Mouse (Mus musculus) neural tube, embryonic 13.5 days (tissue): ENCODE data around the gene Sntg2. TPM values are rescaled to one million over a fixed set of nuclear protein-coding genes. Genes with fewer than 3 reads are reported as not detected.

ENCODE experiments used
- ATAC-seq: fragments of 200-750 bp; cut with Nextera tagmentation; 2 replicates; pipeline ENCODE4 v1.8.0; 2017; ENCODE audit warnings: low read depth, mild to moderate bottlenecking, moderate TSS enrichment, moderate library complexity
- H3K27ac ChIP-seq: fragments of 300-500 bp; sonication (generic); replicated peaks from 2 replicates; pipeline ENCODE4 v1.5.1; 2015; ENCODE audit warnings: moderate library complexity, mild to moderate bottlenecking, inconsistent platforms
- H3K27me3 ChIP-seq: fragments of 300-500 bp; sonication (generic); 2 replicates; pipeline ENCODE4 v1.6.1; 2015; ENCODE audit warnings: mild to moderate bottlenecking, inconsistent platforms
- H3K36me3 ChIP-seq: fragments of 300-500 bp; sonication (generic); 2 replicates; pipeline ENCODE4 v1.6.1; 2015; ENCODE audit warnings: mild to moderate bottlenecking, inconsistent platforms
- H3K4me1 ChIP-seq: fragments of 300-500 bp; sonication (generic); replicated peaks from 2 replicates; pipeline ENCODE4 v1.6.1; 2015; ENCODE audit warnings: inconsistent platforms
- H3K4me2 ChIP-seq: fragments of 300-500 bp; sonication (generic); 2 replicates; pipeline ENCODE4 v1.6.1; 2015; ENCODE audit warnings: inconsistent platforms, mild to moderate bottlenecking, moderate library complexity
- H3K4me3 ChIP-seq: fragments of 300-500 bp; sonication (generic); 2 replicates; pipeline ENCODE4 v1.5.1; 2015; ENCODE audit warnings: mild to moderate bottlenecking, inconsistent platforms
- H3K9ac ChIP-seq: fragments of 300-500 bp; sonication (generic); 2 replicates; pipeline ENCODE4 v1.6.1; 2015; ENCODE audit warnings: moderate library complexity, mild to moderate bottlenecking, inconsistent platforms
- H3K9me3 ChIP-seq: fragments of 300-500 bp; sonication (generic); 2 replicates; pipeline ENCODE4 v1.6.1; 2016; ENCODE audit warnings: inconsistent platforms
- WGBS: fragments of 180-500 bp; shearing (Covaris S2); methylation state at CpG from one replicate; pipeline ENCODE4 v1.1.7; 2015; 5-methylcytosine and 5-hydroxymethylcytosine counted together
- polyA plus RNA-seq: library from polyadenylated mRNA; unstranded; fragments of >200 nt; fragmentation: Nextera tagmentation; extraction: Ambion mirVana; gene quantifications from 2 replicates; pipeline ENCODE4 v1.2.1, GENCODE M21; 2015

Gene Sntg2
- polyA plus RNA-seq, 1 experiment from 2014 or later = 3.4 TPM

- no peak overlapping the region for H3K27ac ChIP-seq
- no peak overlapping the region for H3K4me3 ChIP-seq
- ATAC-seq = no peak
- H3K36me3 ChIP-seq = no peaks in the 10 kb centered on the region
- WGBS = 48% methylated on average over 5 of the region's 5 CpGs
- H3K4me1 ChIP-seq = no peaks in the 10 kb centered on the region
- no peak overlapping the region for H3K9ac ChIP-seq
- H3K9me3 ChIP-seq = no peaks in the 10 kb centered on the region
- no peak overlapping the region for H3K4me2 ChIP-seq
- no peaks in the 10 kb centered on the region for H3K27me3 ChIP-seq
These were observed 109.0 kb downstream of the Sntg2 start for GRCm38 (mm10) chr12:30264206-30264605.

GRCm38 (mm10) chr12:30261187-30261586, 112.0 kb downstream of the Sntg2 start:
- H3K27ac ChIP-seq = no peak overlapping the region
- H3K36me3 ChIP-seq = no peaks in the 10 kb centered on the region
- H3K9me3 ChIP-seq = no peaks in the 10 kb centered on the region
- ATAC-seq = no peak
- H3K9ac ChIP-seq = no peak overlapping the region
- H3K4me2 ChIP-seq = no peak overlapping the region
- 45% methylated on average over 2 of the region's 2 CpGs for WGBS
- H3K4me3 ChIP-seq = no peak overlapping the region
- no peaks in the 10 kb centered on the region for H3K27me3 ChIP-seq
- 0 out of 2 replicates have a peak, but pooled peaks cover 6% of the 10 kb centered on the region for H3K4me1 ChIP-seq

DNA sequence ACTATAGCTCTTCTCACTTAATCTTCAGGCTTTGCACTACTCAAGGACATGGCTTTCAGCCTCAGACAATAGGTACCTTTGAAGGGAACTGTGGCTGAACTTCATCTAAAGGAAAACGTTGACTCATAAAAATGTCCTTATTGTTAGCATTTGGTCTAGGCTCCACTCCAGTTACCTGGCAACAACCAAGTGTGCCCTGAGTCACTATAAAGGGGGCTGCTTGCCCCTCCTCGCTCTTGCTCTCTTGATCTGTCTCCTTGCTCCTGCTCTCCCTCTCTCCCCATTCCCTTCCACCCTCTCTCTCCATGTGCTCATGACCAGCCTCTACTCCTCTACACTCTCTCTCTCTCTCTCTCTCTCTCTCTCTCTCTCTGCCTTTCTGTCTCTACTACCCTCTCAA, 114.5 kb downstream of the Sntg2 start:
- no peaks in the 10 kb centered on the region for H3K9me3 ChIP-seq
- H3K27ac ChIP-seq = no peak overlapping the region
- H3K4me3 ChIP-seq = no peak overlapping the region
- H3K4me2 ChIP-seq = no peak overlapping the region
- no peaks in the 10 kb centered on the region for H3K36me3 ChIP-seq
- H3K4me1 ChIP-seq = 0 out of 2 replicates have a peak, but pooled peaks cover 6% of the 10 kb centered on the region
- no peak for ATAC-seq
- H3K9ac ChIP-seq = no peak overlapping the region
- 45% methylated on average over 2 of the region's 2 CpGs for WGBS
- no peaks in the 10 kb centered on the region for H3K27me3 ChIP-seq

DNA sequence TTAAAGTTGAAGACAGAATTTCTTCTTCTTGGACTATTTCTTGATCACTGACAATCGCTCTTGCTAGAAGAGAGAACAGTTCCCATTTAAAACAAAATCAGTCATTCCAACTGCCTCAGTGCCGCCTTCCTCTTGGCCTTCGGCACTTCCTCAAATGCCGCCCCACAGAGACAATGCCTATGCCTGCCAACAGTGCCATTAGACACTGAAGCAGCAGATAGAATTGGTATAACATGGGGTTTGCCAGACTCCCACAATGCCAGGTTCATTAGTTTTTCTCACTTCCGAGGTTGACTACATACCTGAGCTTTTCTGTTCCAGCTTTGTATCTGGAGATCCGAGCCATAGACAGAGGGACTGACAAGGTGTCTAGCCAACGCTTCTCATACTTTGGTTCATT, 115.5 kb downstream of the Sntg2 start:
- Histone ChIP-seq H3K4me3 (no peak overlapping the region), H3K9ac (no peak overlapping the region), H3K27me3 (no peaks in the 10 kb centered on the region), H3K4me2 (no peak overlapping the region), H3K36me3 (no peaks in the 10 kb centered on the region), H3K4me1 (0 out of 2 replicates have a peak, but pooled peaks cover 6% of the 10 kb centered on the region), H3K27ac (no peak overlapping the region), H3K9me3 (no peaks in the 10 kb centered on the region)
- no peak for ATAC-seq
- 90% methylated on average over 7 of the region's 7 CpGs for WGBS

DNA sequence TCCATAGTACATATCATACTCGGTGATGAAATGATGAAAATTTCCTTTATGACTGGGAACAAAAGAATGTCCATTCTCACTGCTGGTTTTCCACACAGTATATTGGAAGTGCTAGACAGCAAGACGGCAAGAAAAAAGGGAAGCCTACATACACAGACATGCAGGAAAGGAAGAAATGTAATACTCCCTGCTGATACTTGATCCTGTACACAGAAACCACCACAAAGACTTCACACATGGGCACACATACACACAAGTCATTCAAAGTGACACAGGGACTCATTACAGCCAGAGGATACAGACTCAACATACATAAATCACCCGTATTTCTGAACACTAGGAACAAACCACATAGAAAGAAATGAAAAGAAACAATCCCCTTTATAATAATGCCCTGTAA, 117.0 kb downstream of the Sntg2 start:
- H3K4me3 ChIP-seq = no peak overlapping the region
- H3K36me3 ChIP-seq = no peaks in the 10 kb centered on the region
- H3K27me3 ChIP-seq = no peaks in the 10 kb centered on the region
- H3K27ac ChIP-seq = no peak overlapping the region
- H3K9me3 ChIP-seq = no peaks in the 10 kb centered on the region
- H3K4me1 ChIP-seq = 0 out of 2 replicates have a peak, but pooled peaks cover 6% of the 10 kb centered on the region
- H3K9ac ChIP-seq = no peak overlapping the region
- H3K4me2 ChIP-seq = no peak overlapping the region
- WGBS = 60% methylated on average over 3 of the region's 3 CpGs
- no peak for ATAC-seq

GRCm38 (mm10) chr12:30254581-30254980, 118.6 kb downstream of the Sntg2 start:
- Histone ChIP-seq H3K4me1 (0 out of 2 replicates have a peak, but pooled peaks cover 6% of the 10 kb centered on the region), H3K9me3 (no peaks in the 10 kb centered on the region), H3K4me3 (no peak overlapping the region), H3K36me3 (no peaks in the 10 kb centered on the region), H3K27me3 (no peaks in the 10 kb centered on the region), H3K27ac (no peak overlapping the region), H3K4me2 (no peak overlapping the region), H3K9ac (no peak overlapping the region)
- ATAC-seq = no peak
- WGBS = 76% methylated on average over 10 of the region's 10 CpGs

GRCm38 (mm10) chr12:30252381-30252780, 120.8 kb downstream of the Sntg2 start:
- H3K4me2 ChIP-seq = no peak overlapping the region
- ATAC-seq = no peak
- no peaks in the 10 kb centered on the region for H3K27me3 ChIP-seq
- WGBS = 84% methylated on average over 4 of the region's 4 CpGs
- 0 out of 2 replicates have a peak, but pooled peaks cover 6% of the 10 kb centered on the region for H3K4me1 ChIP-seq
- H3K4me3 ChIP-seq = no peak overlapping the region
- H3K36me3 ChIP-seq = no peaks in the 10 kb centered on the region
- no peaks in the 10 kb centered on the region for H3K9me3 ChIP-seq
- no peak overlapping the region for H3K9ac ChIP-seq
- H3K27ac ChIP-seq = no peak overlapping the region

- H3K4me2 ChIP-seq = no peak overlapping the region
- no peak for ATAC-seq
- H3K36me3 ChIP-seq = no peaks in the 10 kb centered on the region
- H3K4me3 ChIP-seq = no peak overlapping the region
- H3K9ac ChIP-seq = no peak overlapping the region
- no peaks in the 10 kb centered on the region for H3K27me3 ChIP-seq
- 93% methylated on average over 8 of the region's 8 CpGs for WGBS
- no peaks in the 10 kb centered on the region for H3K9me3 ChIP-seq
- H3K4me1 ChIP-seq = no peaks in the 10 kb centered on the region
- no peak overlapping the region for H3K27ac ChIP-seq
These were observed 121.8 kb downstream of the Sntg2 start for GRCm38 (mm10) chr12:30251283-30251829.

- Histone ChIP-seq H3K27me3 (no peaks in the 10 kb centered on the region), H3K27ac (no peak overlapping the region), H3K4me2 (no peak overlapping the region), H3K36me3 (no peaks in the 10 kb centered on the region), H3K4me1 (no peaks in the 10 kb centered on the region), H3K4me3 (no peak overlapping the region), H3K9ac (no peak overlapping the region), H3K9me3 (no peaks in the 10 kb centered on the region)
- WGBS = 96% methylated on average over 3 of the region's 3 CpGs
- no peak for ATAC-seq
These were observed 124.1 kb downstream of the Sntg2 start for GRCm38 (mm10) chr12:30249068-30249467.

DNA sequence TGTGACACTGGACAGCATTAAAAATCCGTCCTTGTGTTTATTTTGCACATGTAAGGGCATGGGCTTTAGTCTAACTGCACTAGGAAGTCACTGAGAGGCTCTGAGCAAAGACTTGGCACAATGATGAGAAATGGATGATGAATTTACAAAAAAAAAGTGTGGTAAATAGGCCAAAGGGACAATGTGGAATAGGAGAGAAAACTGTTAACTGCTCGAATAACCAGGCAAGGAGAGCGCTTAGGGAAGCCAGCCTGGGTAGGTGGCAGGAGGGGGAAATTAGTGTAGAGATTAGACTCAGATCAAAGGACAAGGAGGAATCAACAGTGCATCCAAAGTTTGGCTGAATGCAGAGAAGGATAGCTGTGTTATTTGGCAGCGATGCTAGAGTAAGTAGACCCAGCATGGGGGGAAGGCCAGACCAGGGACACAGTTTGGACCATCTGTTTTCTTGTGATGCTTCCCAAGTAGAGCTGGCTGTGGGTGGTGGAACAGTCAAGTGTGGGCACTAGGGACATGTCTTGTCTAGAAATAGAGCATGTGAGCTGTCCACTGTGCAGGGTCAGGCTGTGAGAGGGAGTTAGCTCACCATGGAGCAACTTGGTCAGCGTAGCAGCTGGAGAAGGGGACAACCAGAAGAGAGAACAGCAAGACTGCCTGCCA, 126.8 kb downstream of the Sntg2 start:
- no peaks in the 10 kb centered on the region for H3K36me3 ChIP-seq
- H3K27me3 ChIP-seq = no peaks in the 10 kb centered on the region

DNA sequence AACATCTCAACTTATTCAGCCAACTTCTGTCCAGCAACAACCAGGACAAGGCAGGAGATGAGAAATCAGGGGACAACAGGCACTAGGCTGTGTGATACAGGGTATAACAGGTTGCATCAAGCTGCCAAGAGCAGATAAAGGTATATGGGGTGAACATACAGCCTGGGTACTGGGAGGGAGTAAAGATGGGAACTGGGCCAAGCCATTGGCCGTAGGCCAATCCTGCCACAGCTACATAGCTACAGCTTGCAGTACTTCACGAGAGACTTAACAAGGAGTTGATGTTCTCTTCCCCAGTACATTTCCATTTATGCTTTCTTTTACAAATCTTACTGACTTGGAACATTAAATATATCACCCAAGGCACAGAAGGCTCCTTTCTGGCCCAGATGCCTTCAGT, 129.0 kb downstream of the Sntg2 start:
- Histone ChIP-seq H3K27ac (no peak overlapping the region), H3K9me3 (no peaks in the 10 kb centered on the region), H3K4me3 (no peak overlapping the region), H3K36me3 (no peaks in the 10 kb centered on the region), H3K9ac (no peak overlapping the region), H3K4me2 (no peak overlapping the region), H3K27me3 (no peaks in the 10 kb centered on the region), H3K4me1 (no peaks in the 10 kb centered on the region)
- ATAC-seq = no peak
- 49% methylated on average over 2 of the region's 2 CpGs for WGBS

More for the DNA sequence above, 126.8 kb downstream of the Sntg2 start:
- no peak overlapping the region for H3K4me2 ChIP-seq
- H3K9me3 ChIP-seq = no peaks in the 10 kb centered on the region
- H3K4me3 ChIP-seq = no peak overlapping the region
- WGBS = 85% methylated on average over 5 of the region's 5 CpGs
- H3K9ac ChIP-seq = no peak overlapping the region
- ATAC-seq = no peak
- H3K4me1 ChIP-seq = no peaks in the 10 kb centered on the region
- no peak overlapping the region for H3K27ac ChIP-seq

- no peaks in the 10 kb centered on the region for H3K4me1 ChIP-seq
- H3K27ac ChIP-seq = no peak overlapping the region
- 92% methylated on average over 3 of the region's 3 CpGs for WGBS
- H3K9me3 ChIP-seq = no peaks in the 10 kb centered on the region
- H3K4me2 ChIP-seq = no peak overlapping the region
- no peak for ATAC-seq
- H3K27me3 ChIP-seq = no peaks in the 10 kb centered on the region
- no peaks in the 10 kb centered on the region for H3K36me3 ChIP-seq
- H3K9ac ChIP-seq = no peak overlapping the region
- no peak overlapping the region for H3K4me3 ChIP-seq
These were observed 132.3 kb downstream of the Sntg2 start for GRCm38 (mm10) chr12:30240891-30241290.

GRCm38 (mm10) chr12:30234940-30235339, 138.2 kb downstream of the Sntg2 start:
- H3K4me1 ChIP-seq = no peaks in the 10 kb centered on the region
- 43% methylated on average over 2 of the region's 2 CpGs for WGBS
- no peaks in the 10 kb centered on the region for H3K27me3 ChIP-seq
- H3K4me3 ChIP-seq = no peak overlapping the region
- H3K27ac ChIP-seq = no peak overlapping the region
- H3K9ac ChIP-seq = no peak overlapping the region
- no peak for ATAC-seq
- H3K9me3 ChIP-seq = no peaks in the 10 kb centered on the region
- H3K36me3 ChIP-seq = no peaks in the 10 kb centered on the region
- no peak overlapping the region for H3K4me2 ChIP-seq
